Mouse (Mus musculus) kidney, adult 2 months (tissue): ENCODE measurements around the gene Il9r. TPM values are rescaled to one million over a fixed set of nuclear protein-coding genes. Genes with fewer than 3 reads are reported as not detected.

Source experiments
- DNase-seq: peaks from one replicate; pipeline ENCODE4 v3.0.0; 2021
- H3K27ac ChIP-seq: fragments of 200-500 bp; 2 replicates; pipeline ENCODE4 v1.5.1; 2012; ENCODE audit warnings: low read depth, low read length, control low read depth, inconsistent platforms; ENCODE audit not compliant: insufficient read depth
- H3K27me3 ChIP-seq: fragments of 200-500 bp; replicated peaks from 2 replicates; pipeline ENCODE4 v1.6.1; 2012; ENCODE audit warnings: mild to moderate bottlenecking, moderate library complexity, low read length, inconsistent platforms; ENCODE audit not compliant: control insufficient read depth, insufficient read depth
- H3K36me3 ChIP-seq: fragments of 200-500 bp; 2 replicates; pipeline ENCODE4 v1.6.1; 2012; ENCODE audit warnings: mild to moderate bottlenecking, moderate library complexity, low read length, inconsistent platforms; ENCODE audit not compliant: control insufficient read depth, insufficient read depth
- H3K4me1 ChIP-seq: fragments of 200-500 bp; 2 replicates; pipeline ENCODE4 v1.6.1; 2011; ENCODE audit warnings: low read length; ENCODE audit not compliant: control insufficient read depth, insufficient read depth
- H3K4me3 ChIP-seq: fragments of 200-500 bp; 2 replicates; pipeline ENCODE4 v1.5.1; 2011; ENCODE audit warnings: mild to moderate bottlenecking, low read depth, low read length, control low read depth; ENCODE audit not compliant: insufficient read depth
- CTCF ChIP-seq: fragments of 200-500 bp; conservative IDR thresholded peaks from 2 replicates; pipeline ENCODE4 v1.5.1; 2011; ENCODE audit warnings: low read depth, mild to moderate bottlenecking, control low read depth, low read length, moderate library complexity, mixed read lengths; ENCODE audit not compliant: insufficient read depth, insufficient read length
- POLR2A ChIP-seq: fragments of 200-500 bp; IDR thresholded peaks from one replicate; pipeline ENCODE4 v1.6.1; 2011; ENCODE audit warnings: low read depth, low read length, control low read depth
- WGBS: fragments of 180-500 bp; shearing (Covaris S2); methylation state at CpG from one replicate; pipeline ENCODE4 v1.1.7; 2018; 5-methylcytosine and 5-hydroxymethylcytosine counted together
- polyA plus RNA-seq: library from polyadenylated mRNA; depleted of rRNA; stranded (reverse); fragments of >200 nt; gene quantifications from 2 replicates; pipeline ENCODE4 v1.2.3, GENCODE M21; 2012

Gene Il9r
- polyA plus RNA-seq, 1 experiment = 0.58 TPM

DNA sequence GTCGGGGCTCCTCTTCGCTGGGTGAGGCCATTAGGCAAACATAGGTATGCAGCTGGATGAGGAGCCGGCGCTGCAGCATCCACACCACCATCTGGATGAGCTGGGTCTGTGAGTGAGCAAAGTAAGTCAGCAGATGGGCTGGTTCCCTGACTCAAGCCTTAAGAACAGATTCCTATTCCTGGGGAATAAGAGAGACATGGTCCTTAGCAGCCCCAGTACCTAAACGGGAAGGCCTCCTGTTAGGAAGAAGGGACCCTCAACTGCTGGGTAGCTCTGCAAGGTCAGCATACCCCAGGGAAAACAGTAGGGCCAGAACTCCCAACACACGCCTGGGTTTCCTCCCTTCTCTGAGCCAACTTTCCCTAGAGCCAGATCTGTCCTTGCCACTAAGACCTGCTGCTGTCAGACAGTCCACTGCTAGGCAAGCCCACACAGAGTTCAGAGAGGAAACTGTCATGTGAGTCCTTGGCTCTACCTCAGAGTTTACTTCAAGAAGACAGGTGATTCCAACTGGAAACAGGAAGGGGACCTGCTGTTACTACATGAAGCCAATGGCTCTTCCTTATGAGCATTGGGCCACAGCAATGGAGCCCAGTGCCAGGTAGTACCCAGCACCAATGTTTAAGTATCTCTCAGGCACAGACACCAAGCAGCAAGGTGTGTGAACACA lies 34.9 kb upstream of the Il9r start:
- peak overlapping the region; percentile 62; the same call in 1 of the 2 replicates for H3K27ac ChIP-seq
- H3K4me3 ChIP-seq = no peak overlapping the region
- TF ChIP-seq CTCF = no peak
- TF ChIP-seq POLR2A = no peak
- DNase-seq = peak; percentile 65
- H3K27me3 ChIP-seq = no peaks in the 10 kb centered on the region
- 79% methylated on average over 6 of the region's 6 CpGs for WGBS
- peaks cover 19% of the 10 kb centered on the region for H3K4me1 ChIP-seq
- H3K36me3 ChIP-seq = no peaks in the 10 kb centered on the region; the same call in 1 of the 2 replicates

DNA sequence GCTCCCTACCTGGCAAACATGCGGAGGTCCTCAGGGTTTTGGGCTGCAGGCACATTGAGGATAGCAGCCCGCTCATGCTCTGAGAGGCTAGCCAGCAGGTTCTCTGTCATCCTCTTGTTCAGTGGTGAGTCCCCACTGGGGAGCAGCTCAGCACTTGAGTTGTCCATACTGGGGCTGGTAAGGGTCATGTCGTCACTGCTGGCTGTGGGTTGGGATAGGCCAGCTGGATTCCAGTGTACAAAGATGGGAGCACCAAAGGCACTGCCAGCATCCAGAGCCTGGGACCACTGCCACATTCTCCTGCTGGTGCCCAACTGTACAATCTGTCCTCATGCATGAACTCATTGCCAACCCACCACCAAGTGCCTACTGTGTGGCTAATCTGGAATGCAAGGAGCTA lies 33.8 kb upstream of the Il9r start:
- no peak for DNase-seq
- Histone ChIP-seq H3K4me1 (peaks cover 19% of the 10 kb centered on the region), H3K27ac (no peak overlapping the region), H3K36me3 (no peaks in the 10 kb centered on the region), H3K4me3 (no peak overlapping the region), H3K27me3 (no peaks in the 10 kb centered on the region)
- WGBS = 82% methylated on average over 3 of the region's 3 CpGs
- TF ChIP-seq CTCF (no peak), POLR2A (no peak)

DNA sequence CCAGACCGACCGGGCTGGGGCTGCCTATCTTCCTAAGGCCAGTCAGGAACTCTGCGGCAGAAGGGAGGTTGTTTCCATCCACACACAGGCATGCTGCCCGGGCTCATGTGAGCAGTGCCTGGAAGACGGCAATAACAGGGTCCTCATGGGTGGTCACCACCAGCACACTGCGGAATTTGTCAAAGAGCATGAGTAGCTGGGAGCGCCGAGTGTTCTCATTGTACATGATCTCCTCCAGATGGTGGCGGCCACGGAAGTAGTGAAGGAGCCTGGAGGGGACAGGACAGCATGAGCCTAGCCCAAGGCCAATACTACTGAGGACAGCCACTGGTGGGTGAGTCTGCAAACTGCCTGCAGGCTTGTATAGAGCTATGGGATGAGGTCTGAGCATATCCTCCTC lies 32.8 kb upstream of the Il9r start:
- 80% methylated on average over 10 of the region's 10 CpGs for WGBS
- Histone ChIP-seq H3K36me3 (no peaks in the 10 kb centered on the region), H3K27me3 (no peaks in the 10 kb centered on the region), H3K4me1 (peaks cover 19% of the 10 kb centered on the region), H3K27ac (no peak overlapping the region), H3K4me3 (no peak overlapping the region)
- no peak for DNase-seq
- no peak for TF ChIP-seq POLR2A

GRCm38 (mm10) chr11:32231125-32231524 lies 31.0 kb upstream of the Il9r start:
- no peak for DNase-seq
- H3K4me3 ChIP-seq = no peak overlapping the region
- H3K4me1 ChIP-seq = peaks cover 11% of the 10 kb centered on the region
- WGBS = 95% methylated on average over 2 of the region's 2 CpGs
- no peak for TF ChIP-seq POLR2A
- no peak for TF ChIP-seq CTCF
- no peaks in the 10 kb centered on the region for H3K27me3 ChIP-seq
- H3K36me3 ChIP-seq = no peaks in the 10 kb centered on the region
- no peak overlapping the region for H3K27ac ChIP-seq

DNA sequence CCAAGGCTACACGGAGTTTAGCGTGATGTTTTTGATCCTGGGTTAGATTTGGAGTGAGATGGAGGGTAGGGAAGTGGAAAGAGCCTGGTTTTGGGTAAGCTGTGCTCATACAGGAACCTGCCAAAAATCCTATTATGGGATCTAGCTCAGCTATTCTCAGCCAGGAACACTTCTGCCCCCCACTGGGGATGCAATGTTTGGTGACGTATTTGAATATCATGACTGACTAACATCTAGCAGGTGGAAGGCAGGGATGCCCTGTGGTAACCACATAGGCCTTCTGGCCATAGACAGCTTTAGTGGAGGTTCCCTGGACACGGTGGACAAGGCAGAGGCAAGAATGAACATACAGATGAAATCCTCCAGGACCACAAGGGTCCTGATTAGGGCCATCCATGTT lies 30.1 kb upstream of the Il9r start:
- no peak for DNase-seq
- Histone ChIP-seq H3K27ac (no peak overlapping the region), H3K27me3 (no peaks in the 10 kb centered on the region), H3K4me3 (no peak overlapping the region), H3K4me1 (peaks cover 16% of the 10 kb centered on the region), H3K36me3 (no peaks in the 10 kb centered on the region)
- WGBS = 82% methylated on average over 4 of the region's 4 CpGs
- TF ChIP-seq CTCF = no peak
- TF ChIP-seq POLR2A = no peak

GRCm38 (mm10) chr11:32228292-32228845 lies 28.3 kb upstream of the Il9r start:
- Histone ChIP-seq H3K27me3 (no peaks in the 10 kb centered on the region), H3K4me1 (peaks cover 29% of the 10 kb centered on the region), H3K27ac (no peak overlapping the region), H3K36me3 (no peaks in the 10 kb centered on the region), H3K4me3 (no peak overlapping the region)
- no peak for DNase-seq
- no peak for TF ChIP-seq POLR2A
- no peak for TF ChIP-seq CTCF
- 78% methylated on average over 3 of the region's 3 CpGs for WGBS

DNA sequence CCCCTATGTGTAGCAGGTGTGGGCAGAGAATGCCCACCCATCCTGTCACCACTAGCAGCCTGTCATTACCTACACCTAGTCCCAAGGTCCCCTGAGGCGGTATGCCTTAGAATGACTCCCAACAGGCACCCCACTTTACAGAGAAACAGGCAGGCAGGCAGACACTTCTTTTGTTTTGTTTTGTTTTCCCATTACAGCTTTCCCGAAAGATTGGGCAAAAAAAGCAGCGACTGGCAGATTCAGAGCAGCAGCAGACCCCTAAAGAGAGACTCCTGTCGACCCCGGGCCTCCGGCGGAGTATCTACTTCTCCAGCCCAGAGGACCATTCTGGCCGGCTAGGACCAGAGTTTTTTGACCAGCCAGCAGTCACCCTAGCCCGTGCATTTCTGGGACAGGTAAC lies 27.5 kb upstream of the Il9r start:
- no peak for DNase-seq

More for the DNA sequence above, 27.5 kb upstream of the Il9r start:
- H3K36me3 ChIP-seq = no peaks in the 10 kb centered on the region
- no peaks in the 10 kb centered on the region for H3K27me3 ChIP-seq
- peaks cover 34% of the 10 kb centered on the region for H3K4me1 ChIP-seq
- H3K4me3 ChIP-seq = no peak overlapping the region
- WGBS = 89% methylated on average over 9 of the region's 9 CpGs
- TF ChIP-seq CTCF = no peak
- no peak for TF ChIP-seq POLR2A
- no peak overlapping the region for H3K27ac ChIP-seq
